Mouse (Mus musculus) embryonic fibroblast, embryonic 13.5 days (primary cell): Measurements from ENCODE around the gene Pced1b.

ENCODE experiments used
- CTCF ChIP-seq: IDR thresholded peaks from 2 replicates; pipeline ENCODE4 v1.5.1; 2011; ENCODE audit warnings: mild to moderate bottlenecking, control low read depth, low read length, moderate library complexity, borderline replicate concordance; ENCODE audit not compliant: insufficient read depth
- POLR2A ChIP-seq: IDR thresholded peaks from 2 replicates; pipeline ENCODE4 v1.6.1; 2011; ENCODE audit warnings: low read depth, mild to moderate bottlenecking, control low read depth, low read length, moderate library complexity

DNA sequence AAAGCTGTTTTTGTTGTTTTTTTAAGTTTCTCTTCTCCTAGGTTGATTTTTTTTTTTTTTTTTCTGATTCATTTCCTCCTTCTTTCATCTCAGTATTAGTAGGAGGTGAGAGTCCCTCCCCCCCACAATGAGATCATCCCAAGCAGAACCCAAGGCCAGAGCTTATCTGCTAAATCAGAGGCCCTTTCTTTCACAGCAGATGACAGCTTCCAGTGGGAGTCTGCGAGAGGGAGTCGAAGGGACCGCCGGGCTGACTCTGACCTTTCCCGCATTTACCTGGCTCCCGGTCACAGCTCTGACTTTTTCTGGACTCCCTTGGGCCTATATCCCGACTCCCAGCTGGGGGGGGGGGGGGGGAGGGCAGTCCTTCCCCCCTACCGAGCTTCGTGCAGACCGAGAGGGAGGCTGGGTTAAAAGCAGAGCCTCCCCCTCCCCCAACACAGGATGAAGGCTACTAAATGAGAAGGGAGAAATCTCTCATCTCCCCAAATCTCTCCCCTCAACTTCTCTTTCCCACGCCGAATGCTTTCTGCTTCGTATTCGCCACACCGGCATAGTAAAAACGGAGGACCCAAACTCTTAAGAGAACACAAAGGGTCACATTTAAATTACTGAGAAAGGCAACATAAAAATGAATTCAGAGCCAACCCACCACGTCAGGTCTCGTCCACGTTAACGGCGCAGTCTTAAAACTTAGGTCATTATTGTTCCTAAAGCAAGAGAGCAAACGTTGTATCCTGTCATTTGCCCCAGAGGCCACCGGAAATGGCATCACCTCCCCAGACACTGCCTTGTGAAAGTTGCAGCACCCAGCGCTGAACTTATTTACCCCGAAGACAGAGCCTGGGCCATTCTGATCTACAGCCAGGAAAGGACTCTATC, 126.5 kb downstream of the Pced1b start:
- TF ChIP-seq CTCF (no peak), POLR2A (no peak)
